Mouse (Mus musculus): ENCODE data around the gene Rhot2.

Gene Rhot2

DNA sequence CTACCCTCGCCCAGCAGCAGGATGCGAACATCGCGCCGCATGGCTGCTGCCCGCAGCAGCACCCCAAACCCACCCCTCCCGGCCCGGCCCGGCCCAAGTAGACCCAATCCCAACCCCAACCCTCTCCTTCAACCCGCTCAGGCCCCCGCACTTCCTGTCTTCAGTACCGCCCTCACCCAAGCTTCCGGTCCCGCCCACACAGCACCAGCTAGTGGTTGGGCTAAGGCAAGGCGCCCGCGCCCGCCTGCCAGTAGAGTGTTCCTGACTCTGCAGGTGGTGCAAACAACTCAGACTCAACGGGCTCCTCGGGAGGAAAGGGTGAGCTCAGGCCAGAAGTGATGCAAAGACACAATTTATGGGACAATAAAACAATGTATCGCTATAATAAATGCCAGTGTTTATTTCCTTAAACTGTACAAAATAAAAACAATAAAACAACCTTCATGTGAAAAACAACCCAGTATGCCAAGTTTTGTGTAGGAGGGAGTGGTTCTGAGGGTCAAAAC is at the start of gene Rhot2:
Gene Rhot2 (minus strand): TSS at position 456 of the 506 bp plus-strand sequence.
- DNase-seq, result peak; percentile 98

DNA sequence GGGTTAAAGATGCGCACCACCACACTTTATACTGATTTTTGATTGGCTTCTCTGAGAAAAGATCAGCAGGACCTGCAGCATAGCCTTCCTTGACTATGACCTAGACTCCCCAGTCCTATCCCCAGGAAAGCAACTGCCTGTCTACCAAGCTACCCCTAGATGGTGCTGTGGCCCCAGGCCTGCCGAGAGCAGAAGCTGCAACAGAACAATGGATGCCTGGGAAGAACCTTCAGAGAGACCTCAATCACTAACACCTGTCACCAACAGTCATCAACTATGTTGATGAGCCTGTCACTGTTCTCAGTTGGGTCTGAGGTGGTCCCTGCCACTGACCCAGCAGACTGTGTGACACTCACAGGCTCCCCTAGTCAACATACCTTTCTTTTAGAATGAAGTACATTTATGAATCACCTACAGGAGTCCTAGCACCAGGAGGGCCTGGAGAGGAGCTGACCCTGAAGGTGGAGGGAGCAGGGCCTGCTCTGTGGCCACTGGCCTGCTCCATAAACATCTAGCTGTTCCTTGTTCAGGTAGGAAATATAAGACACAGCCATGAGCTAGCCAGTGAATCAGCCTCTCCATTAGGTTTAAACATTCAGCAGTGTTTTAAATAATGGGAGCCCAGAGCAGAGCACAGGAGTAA is 49.4 kb upstream of the Rhot2 start:
- peak; percentile 81 for DNase-seq

- no peak for DNase-seq
Measured at GRCm38 (mm10) chr17:25888837-25889236, 44.2 kb upstream of the Rhot2 start.

- peak; percentile 68 for DNase-seq
Measured at GRCm38 (mm10) chr17:25887467-25887866, 42.8 kb upstream of the Rhot2 start.

- DNase-seq, result no peak
Measured at GRCm38 (mm10) chr17:25886806-25887205, 42.2 kb upstream of the Rhot2 start.

GRCm38 (mm10) chr17:25885636-25886035 is 41.0 kb upstream of the Rhot2 start:
- no peak for DNase-seq

DNA sequence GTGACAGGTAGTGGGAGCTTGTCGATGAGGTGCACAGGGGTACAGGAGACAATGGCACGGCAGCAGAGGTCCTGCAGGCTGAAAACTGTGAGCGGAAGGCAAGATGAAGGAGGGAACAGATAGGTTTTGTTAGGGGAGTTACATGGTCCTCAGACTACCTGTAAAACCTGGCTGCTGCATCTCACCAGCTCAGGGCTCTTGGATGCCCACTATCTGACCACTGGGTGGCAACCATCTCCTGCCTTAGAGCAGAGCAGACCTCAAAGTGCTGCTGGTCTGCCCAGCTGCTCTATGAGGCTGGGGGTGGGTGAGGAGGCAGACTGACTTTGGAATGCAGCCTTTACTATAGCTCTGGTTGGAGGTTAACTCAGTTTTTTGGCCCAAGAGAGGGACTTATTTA is 39.2 kb upstream of the Rhot2 start:
- DNase-seq, result no peak

- DNase-seq, result no peak
Measured at GRCm38 (mm10) chr17:25883268-25883667, 38.6 kb upstream of the Rhot2 start.

DNA sequence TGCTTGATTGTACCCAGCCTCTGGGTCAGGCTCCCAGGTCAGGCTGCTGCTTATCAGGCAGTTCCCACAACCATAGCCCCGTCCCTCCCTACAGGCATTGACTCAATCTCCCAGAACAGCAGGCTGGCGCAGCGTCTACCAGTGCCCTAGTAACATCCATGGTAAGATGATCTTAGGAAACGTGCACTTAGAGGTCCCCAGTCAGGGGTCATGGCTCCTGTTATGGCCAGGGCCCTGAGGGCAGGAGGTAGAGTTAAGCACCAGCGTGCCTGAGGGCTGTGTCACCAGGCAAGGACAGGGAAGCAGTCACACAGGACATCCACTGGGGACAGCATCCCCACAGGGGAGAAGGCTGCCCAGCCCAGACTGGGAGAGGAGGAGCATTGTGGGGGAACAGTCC is 37.7 kb upstream of the Rhot2 start:
- no peak for DNase-seq

GRCm38 (mm10) chr17:25881691-25882090 is 37.0 kb upstream of the Rhot2 start:
- DNase-seq, result no peak

DNA sequence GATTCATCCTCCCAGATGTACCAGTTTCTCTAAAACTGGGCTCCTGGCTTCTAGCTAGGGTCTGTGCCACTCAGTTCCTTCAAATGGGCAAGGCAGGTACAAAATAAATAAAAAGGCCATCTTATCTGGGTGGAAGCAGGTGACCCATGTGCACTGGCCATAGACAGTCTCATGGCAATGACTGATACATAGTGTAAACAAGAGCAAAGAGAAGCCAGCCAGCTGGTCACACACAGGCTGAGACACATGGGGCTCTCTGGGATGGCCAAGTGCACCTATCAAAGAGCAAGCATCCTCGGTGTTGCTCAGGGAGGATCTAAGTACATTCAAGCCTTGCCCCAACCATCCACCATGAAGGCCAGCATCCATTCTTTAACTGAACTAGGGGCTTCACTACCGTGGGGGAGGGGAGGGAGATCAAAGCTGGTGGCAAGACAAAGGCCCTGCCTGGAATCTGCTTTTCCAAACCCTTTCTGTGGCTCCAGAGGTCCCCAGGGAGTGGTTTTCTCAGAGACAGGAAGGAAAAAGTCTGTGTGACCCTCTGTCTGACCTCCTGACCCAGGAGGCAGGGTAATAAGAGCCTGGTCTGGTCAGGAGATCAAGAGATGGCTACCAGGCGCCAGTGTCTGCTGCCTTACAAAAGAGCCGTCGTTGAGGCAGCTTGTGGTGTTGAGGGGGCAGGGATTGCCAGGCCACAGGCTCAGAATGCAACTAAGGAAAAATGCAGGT is 36.4 kb upstream of the Rhot2 start:
- no peak for DNase-seq

GRCm38 (mm10) chr17:25880196-25880910 is 35.7 kb upstream of the Rhot2 start, which contains the start of gene Wfikkn1:
TSS of gene Wfikkn1 (minus strand) at chr17:25880858.
- no peak for DNase-seq

DNA sequence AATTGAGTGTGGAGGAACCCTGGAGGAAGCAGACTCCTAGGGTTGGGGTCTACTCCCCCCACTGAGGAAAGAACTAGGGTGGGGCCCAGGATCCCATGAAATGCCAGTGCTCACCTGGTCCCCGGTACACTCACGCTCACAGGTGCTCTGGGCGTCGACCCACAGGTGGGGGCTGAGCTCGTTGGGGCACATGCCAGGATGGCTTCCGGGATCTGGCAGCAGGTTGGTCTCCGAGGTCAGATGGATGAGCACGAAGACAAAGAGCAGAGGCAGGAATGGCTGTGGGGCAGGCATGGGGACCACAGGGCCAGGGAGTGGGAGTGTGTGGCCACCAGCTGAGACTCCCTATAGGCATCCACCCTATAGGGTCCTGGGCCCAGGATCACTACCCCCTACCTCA is 35.1 kb upstream of the Rhot2 start:
- DNase-seq, result no peak

DNA sequence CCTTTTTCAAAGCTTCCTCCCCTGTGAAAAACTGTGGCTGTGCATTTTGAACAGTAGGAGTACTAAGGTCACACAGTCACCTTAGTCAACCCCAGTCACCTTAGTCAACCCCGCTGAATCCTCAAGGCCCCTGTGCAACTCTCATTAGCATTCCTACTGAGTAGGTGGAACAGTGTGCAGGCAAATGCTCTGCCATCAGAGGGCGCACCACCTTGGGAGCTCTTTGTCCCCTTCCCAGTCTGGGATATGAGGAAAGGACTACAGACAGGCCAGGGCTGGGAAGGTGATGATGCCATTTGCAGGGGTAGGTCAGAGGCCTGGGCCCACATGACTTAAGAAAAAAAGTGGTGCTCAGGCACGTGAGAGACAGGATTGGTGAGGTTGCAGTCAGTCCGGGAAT is 34.6 kb upstream of the Rhot2 start:
- peak; percentile 57 for DNase-seq

DNA sequence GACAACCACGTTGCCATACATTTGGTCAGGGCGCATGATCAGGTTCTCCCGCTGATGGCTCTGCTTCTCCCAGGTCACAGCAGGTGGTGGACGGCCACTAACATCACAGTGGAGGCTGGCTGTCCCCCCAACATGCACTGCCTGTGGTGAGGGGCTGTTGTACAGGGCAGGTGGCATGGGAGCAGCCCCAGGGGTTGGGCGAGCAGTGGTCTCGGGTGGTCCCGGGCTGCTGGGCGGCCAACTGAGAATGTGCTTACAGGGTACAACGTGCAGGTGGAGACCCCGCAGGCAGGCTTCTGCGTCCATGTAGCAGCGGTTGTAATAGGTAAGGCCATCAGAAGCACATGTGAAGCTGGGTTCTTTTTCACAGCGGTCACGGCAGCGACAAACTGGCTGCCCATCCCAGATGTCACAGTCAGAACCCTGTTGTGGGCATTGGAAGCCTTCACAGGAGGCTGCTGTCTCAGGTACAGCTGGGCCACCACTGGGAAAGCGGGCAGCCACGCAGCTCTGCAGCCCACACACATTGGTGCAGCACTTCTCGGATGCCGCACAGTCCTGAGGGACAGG is 34.0 kb upstream of the Rhot2 start:
- DNase-seq, result no peak

- no peak for DNase-seq
Measured at GRCm38 (mm10) chr17:25877741-25878610, 33.3 kb upstream of the Rhot2 start.

GRCm38 (mm10) chr17:25877025-25877424 is 32.4 kb upstream of the Rhot2 start:
- no peak for DNase-seq

- no peak for DNase-seq
Measured at GRCm38 (mm10) chr17:25876347-25876915, 31.8 kb upstream of the Rhot2 start.

DNA sequence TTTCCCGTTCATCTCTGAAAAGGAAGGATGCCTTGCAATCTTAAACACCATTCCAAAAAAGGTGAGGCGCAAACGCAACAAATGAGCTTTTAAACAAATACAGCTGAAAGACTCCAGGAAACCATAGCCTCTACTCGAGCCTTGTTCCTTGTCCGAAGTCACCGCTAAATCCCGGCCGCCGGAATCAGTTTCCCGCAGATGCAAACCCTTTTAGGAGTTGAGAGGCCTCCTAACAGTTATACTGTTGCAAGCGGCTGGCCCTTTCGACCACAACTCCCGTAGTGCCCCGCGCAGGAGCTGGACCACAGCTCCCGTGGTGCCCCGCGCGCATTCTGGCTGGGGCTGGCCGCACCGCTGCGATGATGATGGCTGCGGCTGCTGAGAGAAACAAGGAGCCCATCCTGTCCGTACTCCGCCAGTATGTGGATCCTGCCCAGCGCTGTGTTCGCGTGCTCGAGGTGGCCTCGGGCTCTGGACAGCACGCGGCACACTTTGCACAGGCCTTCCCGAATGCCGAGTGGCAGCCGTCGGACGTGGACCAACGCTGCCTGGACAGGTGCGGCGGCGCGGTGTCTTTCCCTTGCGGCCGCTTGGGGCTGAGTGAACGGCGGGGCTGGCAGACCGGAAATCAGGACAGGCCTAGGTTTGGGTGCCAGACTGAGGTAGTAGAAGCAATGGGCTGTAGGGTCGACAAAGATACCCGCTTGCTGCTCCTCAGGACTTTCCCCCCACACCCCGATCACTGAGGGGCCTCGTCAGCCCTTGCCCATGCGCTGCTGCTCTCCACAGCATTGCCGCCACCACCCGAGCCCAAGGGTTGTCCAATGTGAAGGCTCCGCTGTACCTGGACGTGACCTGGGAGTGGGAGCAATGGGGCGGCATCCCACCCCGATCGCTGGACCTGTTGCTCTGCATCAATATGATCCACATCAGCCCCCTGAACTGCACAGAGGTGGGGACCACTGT is 30.8 kb upstream of the Rhot2 start:
- peak; percentile 92 for DNase-seq

GRCm38 (mm10) chr17:25874721-25875170 is 30.1 kb upstream of the Rhot2 start, which contains the start of gene Mettl26:
TSS of gene Mettl26 (plus strand) at chr17:25875074.
- peak; percentile 94 for DNase-seq

Data from lung, postnatal 10 days (tissue).